Mouse (Mus musculus) heart, postnatal 0 days (tissue): Measurements from ENCODE around the gene Etv1.

Experiments used
- CTCF ChIP-seq: IDR thresholded peaks from 2 replicates; pipeline ENCODE4 v1.5.1; 2016; ENCODE audit warnings: antibody characterized with exemption, control low read depth, low read depth
- EP300 ChIP-seq: IDR thresholded peaks from 2 replicates; pipeline ENCODE4 v1.6.1; 2016; ENCODE audit warnings: antibody characterized with exemption, low read depth

DNA sequence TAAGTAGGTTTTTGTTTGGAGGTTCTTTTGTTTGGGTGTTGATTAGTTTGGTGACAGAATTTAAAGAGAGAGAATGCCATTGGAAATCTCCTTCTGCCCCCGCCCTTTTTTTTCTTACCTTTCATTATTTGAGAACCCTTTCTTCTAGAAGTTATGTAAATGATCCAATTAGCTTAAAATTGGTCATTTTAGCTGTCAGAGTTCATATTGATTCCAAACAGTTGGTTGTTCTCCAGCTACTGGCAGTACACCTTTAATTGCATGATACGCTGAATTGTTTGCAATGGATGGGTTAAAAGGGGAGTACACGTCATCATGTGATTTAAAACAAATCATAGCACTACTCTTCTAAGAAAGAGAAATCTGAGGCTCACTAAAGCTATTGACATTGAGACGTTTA lies 55.4 kb downstream of the Etv1 start:
- no peak for TF ChIP-seq EP300
- no peak for TF ChIP-seq CTCF
